Mouse (Mus musculus): ENCODE data around the gene D430042O09Rik.

D430042O09Rik gene

DNA sequence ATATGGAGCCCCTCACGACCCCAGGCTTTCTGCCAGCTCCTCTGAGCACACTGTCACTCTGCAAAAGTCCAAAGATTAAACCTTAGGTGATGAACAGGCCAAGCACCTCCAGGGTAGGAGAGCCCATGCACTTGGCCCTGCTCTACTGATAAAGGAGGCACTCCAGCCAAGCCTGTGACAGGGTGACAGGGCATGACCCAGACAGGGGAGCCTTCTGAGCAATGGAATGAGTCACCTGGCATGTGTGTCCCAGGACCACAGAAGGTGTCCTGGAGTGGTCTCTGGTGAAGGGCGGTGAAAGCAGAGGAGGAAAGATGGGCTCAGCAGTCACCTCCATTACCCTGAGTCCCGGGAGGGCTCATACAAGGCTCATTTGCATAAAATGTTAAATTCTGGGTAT lies 151.9 kb downstream of the D430042O09Rik start:
- no peaks in the 10 kb centered on the region for H3K36me3 ChIP-seq (ENCODE audit: control insufficient read depth, insufficient read depth, low read length, poor library complexity, severe bottlenecking)
- DNase-seq (ENCODE audit: low read depth, low spot score): no peak
- H3K27me3 ChIP-seq (ENCODE audit: control insufficient read depth, insufficient read depth, low read length, poor library complexity, severe bottlenecking): no peaks in the 10 kb centered on the region

DNA sequence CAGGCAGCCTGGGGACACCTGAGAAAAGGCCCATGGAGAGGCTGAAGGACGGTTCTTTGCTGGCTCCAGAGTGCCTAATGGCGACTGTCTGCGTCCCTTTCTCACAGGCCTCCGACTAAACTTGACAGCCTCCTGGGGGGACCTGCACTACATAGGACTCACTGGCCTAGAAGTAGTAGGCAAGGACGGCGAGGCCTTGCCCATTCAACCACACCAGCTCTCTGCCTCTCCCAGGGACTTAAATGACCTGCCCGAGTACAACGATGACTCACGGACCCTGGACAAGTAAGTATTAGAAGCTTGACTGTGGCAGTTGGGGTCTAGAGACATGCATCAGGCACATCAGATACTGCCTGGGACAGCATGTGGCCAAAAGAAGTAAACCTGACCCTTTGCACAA lies 152.7 kb downstream of the D430042O09Rik start:
- no peak for DNase-seq (ENCODE audit: low read depth, low spot score)
- no peaks in the 10 kb centered on the region for H3K27me3 ChIP-seq (ENCODE audit: control insufficient read depth, insufficient read depth, low read length, poor library complexity, severe bottlenecking)
- no peaks in the 10 kb centered on the region for H3K36me3 ChIP-seq (ENCODE audit: control insufficient read depth, insufficient read depth, low read length, poor library complexity, severe bottlenecking)

DNA sequence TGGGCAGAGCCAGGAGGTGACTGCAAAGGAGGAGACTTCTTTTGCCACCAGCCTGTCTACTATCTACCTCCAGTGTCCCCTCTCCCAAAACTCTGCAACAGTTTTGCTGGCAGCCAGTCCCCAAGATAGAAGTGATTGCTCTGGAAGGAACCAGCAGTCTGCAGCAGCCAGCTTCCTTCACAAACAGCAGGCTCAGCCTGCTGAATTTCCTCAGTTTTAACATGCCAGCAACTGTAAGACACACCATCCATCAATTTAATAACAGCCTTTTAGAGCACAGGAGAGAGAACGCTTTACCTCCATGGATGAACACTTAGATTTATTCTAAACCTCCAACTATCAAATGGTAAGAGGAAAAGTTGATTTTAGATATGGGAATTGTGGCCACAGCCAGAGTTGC lies 156.3 kb downstream of the D430042O09Rik start:
- H3K36me3 ChIP-seq (ENCODE audit: control insufficient read depth, insufficient read depth, low read length, poor library complexity, severe bottlenecking): no peaks in the 10 kb centered on the region
- no peaks in the 10 kb centered on the region for H3K27me3 ChIP-seq (ENCODE audit: control insufficient read depth, insufficient read depth, low read length, poor library complexity, severe bottlenecking)
- no peak for DNase-seq (ENCODE audit: low read depth, low spot score)

DNA sequence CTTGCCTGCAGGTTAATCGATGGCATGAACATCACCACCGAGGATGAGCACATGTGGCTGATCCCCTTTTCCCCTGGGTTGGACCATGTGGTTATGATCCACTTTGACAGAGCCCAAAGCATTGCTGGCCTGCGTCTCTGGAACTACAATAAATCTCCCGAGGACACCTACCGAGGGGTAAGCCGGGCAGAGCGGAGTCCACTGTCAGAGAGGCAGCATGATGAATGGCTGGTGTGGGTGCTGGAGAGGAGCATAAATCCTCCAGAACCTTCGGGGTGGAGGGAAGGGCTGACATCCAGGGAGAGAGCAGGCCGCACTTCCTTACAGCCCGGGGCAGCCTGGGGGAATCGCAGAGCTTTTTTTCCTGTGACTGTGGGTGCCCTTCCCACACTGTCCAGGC lies 157.5 kb downstream of the D430042O09Rik start:
- H3K27me3 ChIP-seq (ENCODE audit: control insufficient read depth, insufficient read depth, low read length, poor library complexity, severe bottlenecking): no peaks in the 10 kb centered on the region
- no peaks in the 10 kb centered on the region for H3K36me3 ChIP-seq (ENCODE audit: control insufficient read depth, insufficient read depth, low read length, poor library complexity, severe bottlenecking)
- no peak for DNase-seq (ENCODE audit: low read depth, low spot score)

DNA sequence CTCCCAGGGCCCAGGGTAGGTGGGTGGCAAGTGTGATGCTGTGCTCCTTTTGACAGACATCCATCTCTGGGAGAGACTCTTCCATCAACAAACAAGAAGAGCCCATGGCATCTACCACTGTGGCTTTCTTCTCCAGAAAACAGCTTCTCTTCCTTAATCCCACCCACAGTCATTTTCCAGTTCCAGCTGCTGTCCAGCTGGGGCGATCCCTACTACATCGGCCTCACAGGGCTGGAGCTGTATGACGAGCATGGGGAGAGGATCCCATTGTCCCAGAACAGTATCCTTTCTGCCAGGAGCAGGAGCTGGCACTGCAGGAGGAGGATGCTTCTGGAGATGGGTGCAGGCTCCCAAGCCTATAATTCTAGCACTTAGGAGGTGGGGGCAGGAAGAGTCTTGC lies 160.9 kb downstream of the D430042O09Rik start:
- H3K27me3 ChIP-seq (ENCODE audit: control insufficient read depth, insufficient read depth, low read length, poor library complexity, severe bottlenecking): no peaks in the 10 kb centered on the region
- DNase-seq (ENCODE audit: low read depth, low spot score): no peak
- H3K36me3 ChIP-seq (ENCODE audit: control insufficient read depth, insufficient read depth, low read length, poor library complexity, severe bottlenecking): no peaks in the 10 kb centered on the region

DNA sequence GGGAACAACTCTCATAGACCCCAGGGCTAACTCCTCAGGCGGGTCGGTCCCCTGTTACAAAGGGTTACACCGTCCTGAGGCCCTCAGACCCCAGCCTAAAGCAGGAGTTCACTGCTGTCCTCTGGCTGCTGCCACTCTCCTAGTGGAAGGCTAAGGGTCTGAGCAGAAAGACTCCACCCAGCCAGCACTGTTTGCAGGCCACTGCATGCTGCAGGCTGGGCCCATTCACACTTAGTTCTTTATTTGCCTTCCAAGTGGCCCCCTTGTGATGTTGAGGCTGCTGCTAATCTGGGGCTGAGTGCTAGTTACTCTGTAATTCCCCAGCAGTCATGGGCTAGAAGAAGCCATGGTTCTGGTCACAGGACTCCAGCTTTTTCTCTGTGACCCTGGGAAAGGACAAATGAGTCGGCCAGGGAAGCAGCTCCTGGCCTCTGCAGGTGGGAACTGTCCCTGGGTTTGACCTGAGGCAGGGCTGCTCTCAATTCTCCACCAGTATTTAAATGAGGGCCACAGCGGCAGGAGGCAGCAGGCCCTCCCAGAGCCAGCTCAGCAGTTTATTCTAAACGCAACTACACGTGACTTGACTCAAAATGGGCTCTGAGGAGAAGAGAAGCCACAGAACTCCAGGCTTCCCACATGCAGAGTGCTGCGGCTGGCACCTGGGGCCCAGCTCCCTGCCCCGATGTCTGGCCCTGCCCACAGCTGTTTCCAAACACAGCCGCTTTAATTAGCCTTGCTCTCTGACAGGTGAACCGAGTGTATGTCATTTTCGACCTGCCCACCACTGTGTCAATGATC lies 163.9 kb downstream of the D430042O09Rik start:
- H3K36me3 ChIP-seq (ENCODE audit: control insufficient read depth, insufficient read depth, low read length, poor library complexity, severe bottlenecking): no peaks in the 10 kb centered on the region
- DNase-seq (ENCODE audit: low read depth, low spot score): no peak
- H3K27me3 ChIP-seq (ENCODE audit: control insufficient read depth, insufficient read depth, low read length, poor library complexity, severe bottlenecking): no peaks in the 10 kb centered on the region

DNA sequence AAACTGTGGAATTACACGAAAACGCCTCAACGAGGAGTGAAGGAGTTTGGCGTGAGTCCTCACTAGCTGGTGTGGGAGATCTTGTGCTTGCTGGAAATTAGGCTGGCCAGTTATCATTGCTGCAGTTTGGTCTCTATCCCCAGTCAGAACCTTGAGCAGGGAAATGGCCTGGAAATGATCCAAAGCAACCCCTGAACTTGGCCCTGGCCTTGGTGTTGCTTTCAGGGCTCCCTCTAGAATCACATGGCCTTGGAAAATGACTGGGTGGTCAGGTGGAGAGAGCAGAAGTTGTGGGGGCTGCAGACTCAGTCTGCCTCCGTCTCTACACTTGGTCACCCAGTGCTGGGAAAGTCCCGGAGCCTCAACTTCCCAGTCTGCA lies 164.5 kb downstream of the D430042O09Rik start:
- no peaks in the 10 kb centered on the region for H3K36me3 ChIP-seq (ENCODE audit: control insufficient read depth, insufficient read depth, low read length, poor library complexity, severe bottlenecking)
- no peaks in the 10 kb centered on the region for H3K27me3 ChIP-seq (ENCODE audit: control insufficient read depth, insufficient read depth, low read length, poor library complexity, severe bottlenecking)
- no peak for DNase-seq (ENCODE audit: low read depth, low spot score)

DNA sequence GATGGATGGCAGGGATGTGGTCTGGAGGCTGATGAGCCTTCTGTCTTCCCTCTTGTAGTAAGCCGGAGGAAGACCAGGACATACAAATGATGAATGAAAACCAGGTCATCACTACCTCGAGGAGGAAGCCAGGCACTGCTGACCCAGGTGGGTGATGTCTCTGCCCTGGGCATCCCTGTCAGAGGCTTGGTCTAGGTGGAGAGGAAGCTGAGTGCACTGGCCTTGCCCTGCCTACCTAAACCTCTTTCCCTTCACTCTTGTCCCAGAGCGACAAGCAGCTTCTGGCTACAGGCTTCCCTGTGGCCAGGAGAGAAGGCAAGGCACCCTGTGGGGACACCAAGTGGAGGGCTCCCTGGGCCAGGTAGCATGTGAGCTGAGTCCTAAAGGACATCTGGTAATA lies 165.2 kb downstream of the D430042O09Rik start:
- Histone ChIP-seq H3K36me3 (ENCODE audit: control insufficient read depth, insufficient read depth, low read length, poor library complexity, severe bottlenecking) (no peaks in the 10 kb centered on the region), H3K27me3 (ENCODE audit: control insufficient read depth, insufficient read depth, low read length, poor library complexity, severe bottlenecking) (no peaks in the 10 kb centered on the region)
- DNase-seq (ENCODE audit: low read depth, low spot score): no peak

DNA sequence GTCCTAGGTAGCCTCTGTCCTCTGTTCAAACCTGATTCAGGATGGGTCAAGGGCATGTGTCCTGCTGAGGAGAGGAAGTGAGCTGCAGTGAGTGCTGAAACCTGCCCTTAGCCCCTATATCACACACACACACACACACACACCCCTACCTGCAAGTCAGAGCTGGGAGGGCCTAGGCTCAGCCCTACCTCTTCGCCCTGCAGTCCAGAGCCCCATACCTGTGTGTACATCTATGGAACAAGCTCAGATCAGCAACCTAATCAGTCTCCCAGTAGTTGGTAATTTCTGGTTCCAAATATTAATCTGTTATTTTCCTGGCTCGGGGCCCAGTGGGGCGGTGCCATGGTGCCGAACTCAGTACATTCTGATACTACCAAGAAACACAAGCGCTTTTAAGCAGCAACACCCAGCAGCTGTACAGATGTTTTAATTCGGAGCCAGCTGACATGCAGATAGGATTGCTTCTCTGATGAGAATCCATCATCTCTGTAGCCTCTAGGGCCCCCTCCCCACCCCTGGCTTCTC lies 166.3 kb downstream of the D430042O09Rik start:
- Histone ChIP-seq H3K27me3 (ENCODE audit: control insufficient read depth, insufficient read depth, low read length, poor library complexity, severe bottlenecking) (no peaks in the 10 kb centered on the region), H3K36me3 (ENCODE audit: control insufficient read depth, insufficient read depth, low read length, poor library complexity, severe bottlenecking) (no peaks in the 10 kb centered on the region)
- DNase-seq (ENCODE audit: low read depth, low spot score): no peak

DNA sequence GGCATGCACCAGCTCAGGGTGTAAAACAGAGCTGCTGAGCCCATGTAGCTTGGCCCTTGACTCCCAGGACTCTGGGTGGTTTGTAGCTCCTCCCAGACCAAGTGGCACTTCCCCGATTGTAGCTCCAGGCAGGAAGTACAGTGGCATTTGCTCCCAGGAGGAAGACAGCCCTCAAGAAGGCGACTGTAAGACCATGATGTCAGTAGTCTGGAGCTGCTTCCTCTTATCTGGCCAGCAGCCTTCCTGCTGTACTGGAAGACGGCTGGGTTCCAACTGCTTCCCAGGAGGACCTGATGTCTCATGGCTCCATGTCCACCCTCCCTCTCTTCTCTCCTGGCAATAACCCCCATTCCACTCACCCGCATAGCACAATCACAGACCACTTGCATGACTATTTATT lies 170.4 kb downstream of the D430042O09Rik start:
- DNase-seq (ENCODE audit: low read depth, low spot score): no peak
- no peaks in the 10 kb centered on the region for H3K27me3 ChIP-seq (ENCODE audit: control insufficient read depth, insufficient read depth, low read length, poor library complexity, severe bottlenecking)

DNA sequence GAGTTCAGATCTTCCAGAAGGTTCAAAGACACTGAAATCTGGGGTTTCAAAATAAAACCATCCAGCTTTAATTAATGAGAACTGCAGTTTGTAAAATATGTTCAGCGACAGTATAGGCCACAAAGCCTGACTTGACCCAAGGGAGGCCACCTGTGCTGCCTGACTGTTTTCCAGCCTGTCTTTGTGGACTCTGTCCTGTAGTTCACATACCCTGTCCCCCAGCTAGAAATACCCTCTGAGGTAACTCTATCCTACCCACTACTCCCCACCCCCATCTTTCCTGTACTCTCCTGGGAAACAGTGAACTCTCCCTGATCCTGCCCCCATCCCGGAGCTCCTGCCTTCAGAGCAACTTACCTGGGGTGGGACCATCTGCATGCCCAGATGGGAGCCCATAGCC lies 175.5 kb downstream of the D430042O09Rik start:
- H3K27me3 ChIP-seq (ENCODE audit: control insufficient read depth, insufficient read depth, low read length, poor library complexity, severe bottlenecking): no peaks in the 10 kb centered on the region
- no peaks in the 10 kb centered on the region for H3K36me3 ChIP-seq (ENCODE audit: control insufficient read depth, insufficient read depth, low read length, poor library complexity, severe bottlenecking)
- no peak for DNase-seq (ENCODE audit: low read depth, low spot score)

More for the DNA sequence above, 170.4 kb downstream of the D430042O09Rik start:
- no peaks in the 10 kb centered on the region for H3K36me3 ChIP-seq (ENCODE audit: control insufficient read depth, insufficient read depth, low read length, poor library complexity, severe bottlenecking)

DNA sequence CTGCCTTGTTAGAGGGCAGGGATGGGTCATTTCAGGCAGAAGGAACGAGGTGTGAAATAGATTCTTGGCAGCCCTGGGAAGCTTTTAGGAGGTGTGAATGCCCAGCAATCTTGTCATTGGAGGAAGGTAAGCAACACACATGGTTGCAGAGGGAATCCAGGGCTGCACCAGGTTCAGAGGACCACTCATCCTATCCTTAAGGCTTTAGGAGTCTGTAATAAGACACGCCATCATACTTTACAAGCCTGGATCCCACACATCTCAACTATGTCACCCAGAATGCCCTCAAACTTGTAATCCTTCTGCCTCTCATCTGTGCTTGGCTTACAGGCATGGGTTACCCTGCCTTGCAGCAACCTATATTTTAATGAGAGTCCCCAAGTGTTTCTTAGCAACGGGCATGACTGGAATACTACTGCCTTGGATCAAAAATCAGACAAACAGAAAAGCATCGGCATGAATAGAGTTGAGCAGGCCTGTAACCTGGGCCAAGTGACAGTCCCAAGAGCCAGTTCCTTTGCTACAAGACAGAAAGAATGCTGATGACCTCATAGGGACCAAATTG lies 178.5 kb downstream of the D430042O09Rik start:
- no peak for DNase-seq (ENCODE audit: low read depth, low spot score)
- no peaks in the 10 kb centered on the region for H3K27me3 ChIP-seq (ENCODE audit: control insufficient read depth, insufficient read depth, low read length, poor library complexity, severe bottlenecking)
- no peaks in the 10 kb centered on the region for H3K36me3 ChIP-seq (ENCODE audit: control insufficient read depth, insufficient read depth, low read length, poor library complexity, severe bottlenecking)

DNA sequence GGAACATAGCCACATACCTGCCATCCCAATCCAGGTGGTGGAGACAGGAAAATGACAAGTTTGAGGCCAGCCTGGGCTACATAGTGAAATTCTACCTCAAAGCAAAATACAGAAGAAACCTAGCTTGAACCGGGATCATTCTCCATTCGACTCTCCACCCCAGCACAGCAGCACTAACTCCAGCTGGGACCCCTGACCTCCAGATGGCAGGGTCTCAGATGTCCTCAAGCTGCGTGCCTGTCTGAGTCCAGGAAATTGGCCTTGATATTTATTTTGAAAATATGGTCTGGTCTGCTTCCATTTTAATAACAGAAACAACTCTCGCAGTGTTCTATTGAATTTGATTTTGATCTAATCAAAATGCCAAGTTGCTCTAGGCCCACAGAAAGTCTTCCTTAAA lies 179.4 kb downstream of the D430042O09Rik start:
- no peaks in the 10 kb centered on the region for H3K36me3 ChIP-seq (ENCODE audit: control insufficient read depth, insufficient read depth, low read length, poor library complexity, severe bottlenecking)
- DNase-seq (ENCODE audit: low read depth, low spot score): no peak
- H3K27me3 ChIP-seq (ENCODE audit: control insufficient read depth, insufficient read depth, low read length, poor library complexity, severe bottlenecking): no peaks in the 10 kb centered on the region

DNA sequence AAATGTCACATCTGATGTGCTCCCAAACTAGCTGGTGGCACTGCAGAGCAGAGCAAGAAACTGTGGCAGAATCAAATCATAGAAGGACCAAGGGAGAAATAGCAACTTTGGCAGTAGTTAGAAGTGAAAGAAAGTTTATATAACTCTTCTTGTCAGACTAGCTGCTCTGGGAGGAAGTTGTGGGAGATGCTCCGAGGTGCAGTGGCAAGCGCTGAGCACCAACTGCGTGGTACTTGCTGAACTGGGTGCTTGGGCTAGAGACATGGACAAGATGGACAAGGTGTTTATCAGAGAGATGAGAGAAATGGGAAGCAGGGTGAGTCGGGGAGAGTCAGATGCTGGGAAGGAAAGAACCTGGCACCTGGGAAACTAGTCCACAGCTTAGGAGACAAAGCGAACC lies 180.1 kb downstream of the D430042O09Rik start:
- Histone ChIP-seq H3K27me3 (ENCODE audit: control insufficient read depth, insufficient read depth, low read length, poor library complexity, severe bottlenecking) (no peaks in the 10 kb centered on the region), H3K36me3 (ENCODE audit: control insufficient read depth, insufficient read depth, low read length, poor library complexity, severe bottlenecking) (no peaks in the 10 kb centered on the region)
- no peak for DNase-seq (ENCODE audit: low read depth, low spot score)

DNA sequence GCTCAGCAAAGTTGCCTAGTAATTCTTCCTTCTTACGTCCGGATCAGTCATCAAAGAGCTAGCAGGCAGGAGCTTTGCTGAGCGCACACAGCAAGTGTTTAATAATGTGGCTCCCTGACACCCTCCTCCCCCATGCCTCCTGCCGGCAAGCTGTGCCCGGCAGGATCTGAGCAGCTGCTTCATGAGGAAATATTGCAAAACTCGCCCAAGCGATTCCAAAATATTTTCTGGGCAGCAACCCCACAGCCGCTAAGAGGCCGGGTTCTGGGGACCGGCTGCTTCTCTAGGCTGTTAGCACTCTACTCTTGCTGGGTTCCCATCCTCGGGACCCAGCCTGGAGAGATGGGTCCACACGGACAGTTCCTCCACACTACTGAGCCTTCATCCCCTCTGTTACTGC lies 180.7 kb downstream of the D430042O09Rik start:
- H3K27me3 ChIP-seq (ENCODE audit: control insufficient read depth, insufficient read depth, low read length, poor library complexity, severe bottlenecking): no peaks in the 10 kb centered on the region
- DNase-seq (ENCODE audit: low read depth, low spot score): no peak
- H3K36me3 ChIP-seq (ENCODE audit: control insufficient read depth, insufficient read depth, low read length, poor library complexity, severe bottlenecking): no peaks in the 10 kb centered on the region

Measured in splenic B cell, adult 2 months (primary cell).